Mouse (Mus musculus) erythroid progenitor cell, adult 5-6 weeks (primary cell): ENCODE measurements around the gene Wdr73. TPM values are rescaled to one million over a fixed set of nuclear protein-coding genes. Genes with fewer than 3 reads are reported as not detected.

Source experiments
- total RNA-seq, 2 experiments: library from RNA; stranded (forward) in 1 of 2; stranded (reverse) in 1 of 2; fragments of 150-400 nt in 1 of 2; fragments of 186-747, 209-891 nt in 1 of 2; gene quantifications; 2 replicates each; pipeline versions ENCODE4 v1.2.3 to v1.2.4; 2015 to 2017; ENCODE audit warnings: low replicate concordance in 2 of 2

Gene Wdr73
- total RNA-seq, 2 experiments from 2014 or later = 1.6 to 9.6 TPM

Other genes with a start within 250 kb of the Wdr73 start
- 6.8 and 23.9 TPM in 2 replicates for gene Crtc3, start 212.4 kb downstream of the Wdr73 start, total RNA-seq (2015; ENCODE audit: low replicate concordance)
- 2.2 and 2.4 TPM in 2 replicates for gene Crtc3, start 212.4 kb downstream of the Wdr73 start, total RNA-seq (2017; ENCODE audit: low replicate concordance)
- gene Iqgap1, start 75.3 kb downstream of the Wdr73 start, total RNA-seq (2015; ENCODE audit: low replicate concordance) = 33.2 and 83.8 TPM in 2 replicates
- 30.0 and 35.0 TPM in 2 replicates for gene Iqgap1, start 75.3 kb downstream of the Wdr73 start, total RNA-seq (2017; ENCODE audit: low replicate concordance)
- not detected in 2 replicates for gene Zscan2, start 40.3 kb downstream of the Wdr73 start, total RNA-seq (2015; ENCODE audit: low replicate concordance)
- gene Zscan2, start 40.3 kb downstream of the Wdr73 start, total RNA-seq (2017; ENCODE audit: low replicate concordance) = 0.51 and 2.9 TPM in 2 replicates
- gene Nmb, start 3.8 kb upstream of the Wdr73 start, total RNA-seq (2015; ENCODE audit: low replicate concordance) = 17.6 TPM in 1 of 2 replicates, not detected in the other
- gene Nmb, start 3.8 kb upstream of the Wdr73 start, total RNA-seq (2017; ENCODE audit: low replicate concordance) = 2.9 TPM in 1 of 2 replicates, not detected in the other
- 59.5 and 114 TPM in 2 replicates for gene Sec11a, start 46.5 kb upstream of the Wdr73 start, total RNA-seq (2015; ENCODE audit: low replicate concordance)
- gene Sec11a, start 46.5 kb upstream of the Wdr73 start, total RNA-seq (2017; ENCODE audit: low replicate concordance) = 60.1 and 88.2 TPM in 2 replicates
- 23.8 and 33.1 TPM in 2 replicates for gene Zfp592, start 92.4 kb upstream of the Wdr73 start, total RNA-seq (2015; ENCODE audit: low replicate concordance)
- 22.3 and 38.0 TPM in 2 replicates for gene Zfp592, start 92.4 kb upstream of the Wdr73 start, total RNA-seq (2017; ENCODE audit: low replicate concordance)
- 0.36 TPM in 1 of 2 replicates, not detected in the other for gene Alpk3, start 156.3 kb upstream of the Wdr73 start, total RNA-seq (2015; ENCODE audit: low replicate concordance)
- not detected in 2 replicates for gene Alpk3, start 156.3 kb upstream of the Wdr73 start, total RNA-seq (2017; ENCODE audit: low replicate concordance)
- not detected in 2 replicates for gene Slc28a1, start 213.5 kb upstream of the Wdr73 start, total RNA-seq (2015; ENCODE audit: low replicate concordance)
- not detected in 2 replicates for gene Slc28a1, start 213.5 kb upstream of the Wdr73 start, total RNA-seq (2017; ENCODE audit: low replicate concordance)